Mouse (Mus musculus): ENCODE data around the gene 9230113P08Rik.
"Not testable (repeated sequence)": the region's sequence is repeated elsewhere in the genome, so short reads cannot be mapped to it uniquely, and the experiment has no call there.

9230113P08Rik gene

DNA sequence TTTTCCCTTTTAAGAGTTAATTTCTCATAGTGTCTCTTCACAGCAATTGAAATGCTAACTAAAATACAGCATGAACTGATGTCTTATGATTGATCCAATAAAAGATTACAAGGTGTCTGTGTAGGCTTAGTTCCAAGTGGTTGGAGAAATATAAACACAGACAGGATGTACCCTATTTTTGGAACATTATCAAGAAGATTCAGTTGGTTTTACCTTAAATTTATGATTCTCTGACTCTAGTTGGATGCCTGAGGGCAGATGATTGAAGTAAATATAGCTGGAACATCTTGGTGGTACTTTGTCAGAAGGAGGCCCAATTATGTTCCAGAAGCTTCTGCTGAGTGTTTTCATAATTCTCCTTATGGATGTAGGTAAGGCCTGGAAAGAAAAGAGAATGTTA lies at the start of gene 9230113P08Rik:
9230113P08Rik (plus strand) TSS at position 301 of the 400 bp plus-strand sequence.
- not testable (repeated sequence) for DNase-seq (ENCODE audit: low spot score in 2 of 2)

DNA sequence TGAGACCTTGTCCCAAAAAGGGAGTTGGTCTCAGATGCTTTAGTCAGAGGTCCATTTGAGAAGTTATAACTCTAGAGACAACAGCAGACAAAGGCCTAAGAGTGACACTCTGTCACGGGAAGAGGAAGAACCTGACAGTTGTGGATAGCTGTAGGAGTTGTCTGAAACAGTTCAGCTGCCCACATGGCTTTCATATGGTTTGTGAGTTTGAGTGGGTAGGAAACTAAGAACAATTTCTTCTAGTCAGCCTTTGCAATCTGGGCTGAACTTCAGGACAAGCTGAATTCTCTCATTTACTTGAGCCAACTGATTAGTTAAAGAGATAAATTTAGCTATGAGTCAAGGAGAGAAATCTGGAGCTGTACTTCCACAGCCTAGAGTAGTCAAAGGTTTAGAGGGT lies 15.1 kb upstream of the 9230113P08Rik start:
- not testable (repeated sequence) for DNase-seq (ENCODE audit: low spot score in 2 of 2)

DNA sequence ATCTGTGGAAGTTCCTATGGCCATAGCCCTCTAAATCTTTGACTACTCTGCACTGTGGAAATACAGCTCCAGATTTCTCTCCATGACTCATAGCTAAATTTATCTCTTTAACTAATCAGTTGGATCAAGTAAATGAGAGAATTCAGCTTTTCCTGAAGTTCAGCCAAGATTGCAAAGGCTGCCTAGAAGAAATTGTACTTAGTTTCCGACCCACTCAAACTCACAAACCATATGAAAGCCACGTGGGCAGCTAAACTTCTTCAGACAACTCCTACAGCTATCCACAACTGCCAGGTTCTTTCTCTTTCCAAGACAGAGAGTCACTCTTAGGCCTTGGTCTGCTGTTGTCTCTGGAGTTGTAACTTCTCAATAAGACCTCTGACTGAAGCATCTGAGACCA lies 3.7 kb upstream of the 9230113P08Rik start:
- DNase-seq (ENCODE audit: low spot score in 2 of 2) = no peak

DNA sequence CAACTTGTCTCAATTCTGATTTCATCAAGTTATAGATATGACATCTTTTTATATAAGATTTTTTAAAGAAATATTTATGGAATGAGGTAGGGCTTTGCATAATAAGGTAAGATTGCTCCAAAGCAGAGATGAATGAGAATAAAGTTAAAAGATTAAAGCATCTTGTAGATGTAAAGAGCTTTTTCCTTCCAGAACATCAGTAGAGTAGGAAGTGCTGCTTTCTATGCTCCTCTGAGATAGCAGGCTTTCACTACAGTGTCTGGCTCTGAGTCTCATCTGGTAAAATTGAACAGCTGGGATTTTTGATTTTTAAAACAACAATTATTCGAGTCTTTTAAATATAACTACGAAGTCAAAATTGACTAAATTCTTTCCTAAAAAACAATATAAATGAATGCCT lies 22.6 kb downstream of the 9230113P08Rik start:
- no peak for DNase-seq (ENCODE audit: low spot score in 2 of 2)

Data from urinary bladder, postnatal 4 days (tissue).